Mouse (Mus musculus): ENCODE data around the gene 4933409G03Rik. TPM values are rescaled to one million over a fixed set of nuclear protein-coding genes. Genes with fewer than 3 reads are reported as not detected.
"Not testable (repeated sequence)": the region's sequence is repeated elsewhere in the genome, so short reads cannot be mapped to it uniquely, and the experiment has no call there.

4933409G03Rik gene
- not detected in 2 replicates for polyA plus RNA-seq (2015; fragmentation: Nextera tagmentation; extraction: Ambion mirVana)

GRCm38 (mm10) chr2:68582113-68582512 lies at the start of gene 4933409G03Rik:
Gene 4933409G03Rik, plus strand, starts transcription at chr2:68582413.
- Histone ChIP-seq H3K27me3 (replicated peaks) (no peaks in the 10 kb centered on the region), H3K27ac (replicated peaks) (no peak within 1 kb of the TSS), H3K4me1 (no peaks in the 10 kb centered on the region), H3K9me3 (no peaks in the 10 kb centered on the region), H3K4me3 (no peak within 1 kb of the TSS), H3K4me2 (no peak within 1 kb of the TSS), H3K36me3 (no peaks in the 10 kb centered on the region), H3K9ac (no peak within 1 kb of the TSS)
- ATAC-seq (ENCODE audit: extremely low read depth, insufficient number of reproducible peaks, low FRiP score, low TSS enrichment), result no peak
- WGBS, result 70% methylated on average over 5 of the region's 5 CpGs

- Histone ChIP-seq H3K27me3 (replicated peaks) (no peaks in the 10 kb centered on the region), H3K4me3 (no peak overlapping the region), H3K27ac (replicated peaks) (no peak overlapping the region), H3K36me3 (no peaks in the 10 kb centered on the region), H3K4me2 (no peak overlapping the region), H3K9ac (no peak overlapping the region), H3K9me3 (no peaks in the 10 kb centered on the region; the same call in 1 of the 2 replicates), H3K4me1 (no peaks in the 10 kb centered on the region)
- no peak for ATAC-seq (ENCODE audit: extremely low read depth, insufficient number of reproducible peaks, low FRiP score, low TSS enrichment)
- 43% methylated on average over 2 of the region's 2 CpGs for WGBS
Measured at GRCm38 (mm10) chr2:68544190-68544589, 38.0 kb upstream of the 4933409G03Rik start.

GRCm38 (mm10) chr2:68560821-68561220 lies 21.4 kb upstream of the 4933409G03Rik start:
- Histone ChIP-seq H3K36me3 (no peaks in the 10 kb centered on the region), H3K4me2 (no peak overlapping the region), H3K4me1 (no peaks in the 10 kb centered on the region), H3K4me3 (no peak overlapping the region), H3K27ac (replicated peaks) (no peak overlapping the region), H3K9ac (no peak overlapping the region), H3K27me3 (replicated peaks) (no peaks in the 10 kb centered on the region), H3K9me3 (no peaks in the 10 kb centered on the region)
- 40% methylated on average over 4 of the region's 4 CpGs for WGBS
- no peak for ATAC-seq (ENCODE audit: extremely low read depth, insufficient number of reproducible peaks, low FRiP score, low TSS enrichment)

GRCm38 (mm10) chr2:68563331-68563730 lies 18.9 kb upstream of the 4933409G03Rik start:
- Histone ChIP-seq H3K4me2 (no peak overlapping the region), H3K36me3 (no peaks in the 10 kb centered on the region), H3K9ac (no peak overlapping the region), H3K27me3 (replicated peaks) (no peaks in the 10 kb centered on the region), H3K4me1 (no peaks in the 10 kb centered on the region), H3K27ac (replicated peaks) (no peak overlapping the region), H3K9me3 (no peaks in the 10 kb centered on the region), H3K4me3 (no peak overlapping the region)
- 18% methylated on average over 3 of the region's 3 CpGs for WGBS
- no peak for ATAC-seq (ENCODE audit: extremely low read depth, insufficient number of reproducible peaks, low FRiP score, low TSS enrichment)

- H3K9me3 ChIP-seq, result no peaks in the 10 kb centered on the region
- no peak overlapping the region for H3K27ac ChIP-seq (replicated peaks)
- ATAC-seq (ENCODE audit: extremely low read depth, insufficient number of reproducible peaks, low FRiP score, low TSS enrichment), result no peak
- H3K27me3 ChIP-seq (replicated peaks), result no peaks in the 10 kb centered on the region
- no peak overlapping the region for H3K4me3 ChIP-seq
- no peak overlapping the region for H3K4me2 ChIP-seq
- no peak overlapping the region for H3K9ac ChIP-seq
- H3K4me1 ChIP-seq, result no peaks in the 10 kb centered on the region
- WGBS, result 87% methylated on average over 15 of the region's 15 CpGs
- no peaks in the 10 kb centered on the region for H3K36me3 ChIP-seq
Measured at GRCm38 (mm10) chr2:68568361-68568760, 13.9 kb upstream of the 4933409G03Rik start.

- Histone ChIP-seq H3K36me3 (no peaks in the 10 kb centered on the region), H3K27me3 (replicated peaks) (no peaks in the 10 kb centered on the region), H3K9me3 (no peaks in the 10 kb centered on the region), H3K4me3 (no peak overlapping the region), H3K4me1 (no peaks in the 10 kb centered on the region), H3K9ac (no peak overlapping the region), H3K27ac (replicated peaks) (no peak overlapping the region), H3K4me2 (no peak overlapping the region)
- 23% methylated on average over 4 of the region's 4 CpGs for WGBS
- ATAC-seq (ENCODE audit: extremely low read depth, insufficient number of reproducible peaks, low FRiP score, low TSS enrichment), result no peak
Measured at GRCm38 (mm10) chr2:68572340-68572739, 9.9 kb upstream of the 4933409G03Rik start.

GRCm38 (mm10) chr2:68592765-68593164 lies 10.6 kb downstream of the 4933409G03Rik start:
- H3K9me3 ChIP-seq, result no peaks in the 10 kb centered on the region
- no peak for ATAC-seq (ENCODE audit: extremely low read depth, insufficient number of reproducible peaks, low FRiP score, low TSS enrichment)
- H3K27me3 ChIP-seq (replicated peaks), result no peaks in the 10 kb centered on the region
- H3K4me1 ChIP-seq, result no peaks in the 10 kb centered on the region
- no peak overlapping the region for H3K9ac ChIP-seq
- H3K4me2 ChIP-seq, result no peak overlapping the region
- 54% methylated on average over 3 of the region's 3 CpGs for WGBS
- no peak overlapping the region for H3K4me3 ChIP-seq
- H3K36me3 ChIP-seq, result no peaks in the 10 kb centered on the region
- no peak overlapping the region for H3K27ac ChIP-seq (replicated peaks)

- not testable (repeated sequence) for H3K4me3 ChIP-seq; H3K27me3 ChIP-seq (replicated peaks); H3K27ac ChIP-seq (replicated peaks); H3K9me3 ChIP-seq; H3K9ac ChIP-seq; H3K36me3 ChIP-seq; H3K4me2 ChIP-seq; H3K4me1 ChIP-seq; ATAC-seq (ENCODE audit: extremely low read depth, insufficient number of reproducible peaks, low FRiP score, low TSS enrichment)
- WGBS, result 93% methylated on average over 1 of the region's 5 CpGs
Measured at GRCm38 (mm10) chr2:68656186-68656585, 74.0 kb downstream of the 4933409G03Rik start, which contains the start of gene 4932414N04Rik. Gene 4932414N04Rik, plus strand, starts transcription at chr2:68656486.

Other genes starting within 250 kb of the 4933409G03Rik start
- 49.6 and 51.5 TPM in 2 replicates for gene Stk39, start 110.1 kb upstream of the 4933409G03Rik start, polyA plus RNA-seq (2015; fragmentation: Nextera tagmentation; extraction: Ambion mirVana)
- gene 4932414N04Rik, start 74.1 kb downstream of the 4933409G03Rik start, polyA plus RNA-seq (2015; fragmentation: Nextera tagmentation; extraction: Ambion mirVana), result not detected in 2 replicates